Mouse (Mus musculus): ENCODE data around the gene Boc. TPM values are rescaled to one million over a fixed set of nuclear protein-coding genes. Genes with fewer than 3 reads are reported as not detected.

The Boc gene
- polyA plus RNA-seq, 1 experiment: 8.5 TPM

GRCm38 (mm10) chr16:44527218-44527905, 31.3 kb downstream of the Boc start:
- DNase-seq: no peak
- no peaks in the 10 kb centered on the region for H3K36me3 ChIP-seq (ENCODE audit: control insufficient read depth, insufficient read depth, low read length)
- H3K4me3 ChIP-seq (ENCODE audit: insufficient read depth, low read depth, low read length): no peak overlapping the region
- no peaks in the 10 kb centered on the region for H3K4me1 ChIP-seq (ENCODE audit: control insufficient read depth, insufficient read depth, low read length)
- TF ChIP-seq CTCF (conservative IDR thresholded peaks at IDR 0.05; ENCODE audit: insufficient read depth, insufficient read length, low read depth, low read length) (no peak), POLR2A (IDR thresholded peaks at IDR 0.05; ENCODE audit: low read depth, low read length) (no peak)
- H3K27me3 ChIP-seq (replicated peaks; ENCODE audit: control insufficient read depth, insufficient read depth, low read length): no peaks in the 10 kb centered on the region
- WGBS: 59% methylated on average over 11 of the region's 11 CpGs
- no peak overlapping the region for H3K27ac ChIP-seq (ENCODE audit: insufficient read depth, low read depth, low read length)

DNA sequence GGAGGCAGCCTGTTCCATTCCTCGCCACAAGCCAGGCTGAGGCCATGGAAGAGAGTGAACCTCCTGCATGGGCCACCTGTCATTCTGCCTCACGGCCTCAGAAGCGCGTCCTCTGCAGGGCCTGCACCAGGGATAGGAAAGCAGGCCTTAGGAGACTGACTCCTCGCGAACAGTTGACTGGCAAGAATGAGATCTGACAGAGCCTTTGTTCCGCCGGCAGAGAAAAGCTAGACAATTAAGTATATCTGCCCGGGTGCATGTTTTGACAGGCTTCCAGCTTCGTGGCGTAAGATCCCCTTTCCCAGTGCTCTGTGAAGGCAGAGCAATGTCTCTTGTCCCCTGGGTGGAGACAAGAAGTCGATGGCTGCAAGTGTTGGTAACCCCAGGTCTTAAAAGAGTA, 32.0 kb downstream of the Boc start:
- WGBS: 52% methylated on average over 12 of the region's 12 CpGs

GRCm38 (mm10) chr16:44526044-44526443, 32.7 kb downstream of the Boc start:
- H3K4me1 ChIP-seq (ENCODE audit: control insufficient read depth, insufficient read depth, low read length): no peaks in the 10 kb centered on the region
- 85% methylated on average over 1 of the region's 1 CpGs for WGBS
- H3K36me3 ChIP-seq (ENCODE audit: control insufficient read depth, insufficient read depth, low read length): no peaks in the 10 kb centered on the region
- no peak overlapping the region for H3K27ac ChIP-seq (ENCODE audit: insufficient read depth, low read depth, low read length)
- TF ChIP-seq CTCF (conservative IDR thresholded peaks at IDR 0.05; ENCODE audit: insufficient read depth, insufficient read length, low read depth, low read length) (no peak), POLR2A (IDR thresholded peaks at IDR 0.05; ENCODE audit: low read depth, low read length) (no peak)
- H3K4me3 ChIP-seq (ENCODE audit: insufficient read depth, low read depth, low read length): no peak overlapping the region
- no peak for DNase-seq
- H3K27me3 ChIP-seq (replicated peaks; ENCODE audit: control insufficient read depth, insufficient read depth, low read length): no peaks in the 10 kb centered on the region

More for the DNA sequence above, 32.0 kb downstream of the Boc start:
- no peaks in the 10 kb centered on the region for H3K36me3 ChIP-seq (ENCODE audit: control insufficient read depth, insufficient read depth, low read length)
- DNase-seq: no peak
- no peaks in the 10 kb centered on the region for H3K4me1 ChIP-seq (ENCODE audit: control insufficient read depth, insufficient read depth, low read length)
- H3K27me3 ChIP-seq (replicated peaks; ENCODE audit: control insufficient read depth, insufficient read depth, low read length): no peaks in the 10 kb centered on the region
- H3K4me3 ChIP-seq (ENCODE audit: insufficient read depth, low read depth, low read length): no peak overlapping the region
- no peak for TF ChIP-seq POLR2A (IDR thresholded peaks at IDR 0.05; ENCODE audit: low read depth, low read length)
- no peak for TF ChIP-seq CTCF (conservative IDR thresholded peaks at IDR 0.05; ENCODE audit: insufficient read depth, insufficient read length, low read depth, low read length)
- H3K27ac ChIP-seq (ENCODE audit: insufficient read depth, low read depth, low read length): no peak overlapping the region

GRCm38 (mm10) chr16:44523595-44523994, 35.1 kb downstream of the Boc start:
- Histone ChIP-seq H3K4me3 (ENCODE audit: insufficient read depth, low read depth, low read length) (no peak overlapping the region), H3K36me3 (ENCODE audit: control insufficient read depth, insufficient read depth, low read length) (no peaks in the 10 kb centered on the region), H3K27ac (ENCODE audit: insufficient read depth, low read depth, low read length) (no peak overlapping the region), H3K27me3 (replicated peaks; ENCODE audit: control insufficient read depth, insufficient read depth, low read length) (no peaks in the 10 kb centered on the region), H3K4me1 (ENCODE audit: control insufficient read depth, insufficient read depth, low read length) (no peaks in the 10 kb centered on the region)
- WGBS: 90% methylated on average over 7 of the region's 7 CpGs
- TF ChIP-seq POLR2A (IDR thresholded peaks at IDR 0.05; ENCODE audit: low read depth, low read length) (no peak), CTCF (conservative IDR thresholded peaks at IDR 0.05; ENCODE audit: insufficient read depth, insufficient read length, low read depth, low read length) (no peak)
- DNase-seq: no peak

DNA sequence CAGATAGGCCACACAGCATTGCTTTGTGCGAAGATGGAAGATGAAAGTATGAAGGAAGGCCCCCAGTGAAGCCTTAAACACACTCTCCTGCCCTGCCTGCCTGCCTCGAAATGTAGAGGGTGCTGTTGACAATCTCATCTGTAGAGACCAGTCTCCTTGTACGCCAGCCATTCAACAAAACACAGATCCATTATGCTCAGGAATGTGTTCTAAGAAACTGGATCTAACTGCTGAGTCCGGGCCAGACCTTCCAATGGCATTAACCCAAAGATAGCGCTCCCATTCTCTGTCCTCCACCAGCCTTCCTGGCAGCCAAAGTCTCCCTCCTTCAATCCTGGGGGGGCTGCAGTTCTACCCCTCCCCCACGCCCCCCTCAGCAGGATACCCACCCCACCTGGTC, 42.2 kb downstream of the Boc start:
- 85% methylated on average over 6 of the region's 6 CpGs for WGBS
- no peaks in the 10 kb centered on the region for H3K4me1 ChIP-seq (ENCODE audit: control insufficient read depth, insufficient read depth, low read length)
- TF ChIP-seq POLR2A (IDR thresholded peaks at IDR 0.05; ENCODE audit: low read depth, low read length): no peak
- no peak for TF ChIP-seq CTCF (conservative IDR thresholded peaks at IDR 0.05; ENCODE audit: insufficient read depth, insufficient read length, low read depth, low read length)
- no peak overlapping the region for H3K4me3 ChIP-seq (ENCODE audit: insufficient read depth, low read depth, low read length)
- no peak overlapping the region for H3K27ac ChIP-seq (ENCODE audit: insufficient read depth, low read depth, low read length)
- no peaks in the 10 kb centered on the region for H3K36me3 ChIP-seq (ENCODE audit: control insufficient read depth, insufficient read depth, low read length)
- no peak for DNase-seq
- H3K27me3 ChIP-seq (replicated peaks; ENCODE audit: control insufficient read depth, insufficient read depth, low read length): no peaks in the 10 kb centered on the region

DNA sequence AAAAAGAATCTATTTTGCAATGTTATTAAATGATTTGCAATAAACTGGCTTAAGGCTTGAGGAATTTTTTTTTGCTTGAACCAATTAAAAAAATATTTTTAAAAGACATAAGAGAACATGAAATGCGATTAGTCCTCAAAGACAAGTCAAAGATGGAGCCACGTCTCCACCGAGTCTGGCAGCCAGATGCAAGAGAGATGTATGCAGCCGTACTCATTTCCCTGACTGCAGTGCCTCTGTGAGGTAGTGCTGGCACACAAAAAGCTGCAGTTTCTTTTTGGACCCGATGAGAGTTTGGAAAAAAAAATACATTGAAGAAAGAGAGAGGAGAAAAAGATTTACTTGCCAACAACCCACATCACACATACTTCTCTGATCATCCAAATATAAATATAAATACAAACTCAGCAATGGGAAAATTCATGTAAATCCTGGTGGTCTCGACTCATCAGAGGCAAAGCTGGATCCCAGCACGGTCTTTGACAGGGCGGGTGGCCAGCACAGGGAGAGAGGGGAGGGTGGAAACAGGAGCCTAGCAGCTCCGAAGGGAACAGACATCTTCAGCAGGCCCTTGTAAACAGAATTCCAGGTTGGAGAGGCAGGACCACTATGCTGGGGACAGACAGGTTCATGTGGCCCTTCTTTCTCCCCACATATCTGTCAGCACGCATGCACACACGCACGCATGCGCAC, 48.0 kb downstream of the Boc start:
- H3K4me3 ChIP-seq (ENCODE audit: insufficient read depth, low read depth, low read length): no peak overlapping the region
- no peak overlapping the region for H3K27ac ChIP-seq (ENCODE audit: insufficient read depth, low read depth, low read length)
- no peak for TF ChIP-seq POLR2A (IDR thresholded peaks at IDR 0.05; ENCODE audit: low read depth, low read length)
- no peak for TF ChIP-seq CTCF (conservative IDR thresholded peaks at IDR 0.05; ENCODE audit: insufficient read depth, insufficient read length, low read depth, low read length)
- no peak for DNase-seq
- H3K4me1 ChIP-seq (ENCODE audit: control insufficient read depth, insufficient read depth, low read length): no peaks in the 10 kb centered on the region
- no peaks in the 10 kb centered on the region for H3K27me3 ChIP-seq (replicated peaks; ENCODE audit: control insufficient read depth, insufficient read depth, low read length)
- WGBS: 81% methylated on average over 13 of the region's 13 CpGs
- no peaks in the 10 kb centered on the region for H3K36me3 ChIP-seq (ENCODE audit: control insufficient read depth, insufficient read depth, low read length)
